Mouse (Mus musculus) adrenal gland, postnatal 10 days (tissue): Measurements from ENCODE around the gene Inava. TPM values are rescaled to one million over a fixed set of nuclear protein-coding genes. Genes with fewer than 3 reads are reported as not detected.

Experiments
- DNase-seq: peaks from one replicate; pipeline ENCODE4 v3.0.0; 2021; ENCODE audit warnings: mixed read lengths
- long read RNA-seq, 2 experiments: library from polyadenylated mRNA; stranded (forward); transcript quantifications; one replicate each; pipeline ENCODE4 v2.0.0; 2021
- total RNA-seq, 2 experiments: library from RNA; stranded (reverse); gene quantifications; 2 replicates each; pipeline ENCODE4 v1.2.3; 2021

The Inava gene
- under 1 TPM in 1 of 2 experiments, not detected in 1; 0.30 TPM for total RNA-seq
- long read RNA-seq, experiment 1 = 0 reads
- long read RNA-seq, experiment 2, partial matches to known transcripts = 1 of 3 reads
- long read RNA-seq, experiment 2, other reads (novel, unspliced or antisense) = 2 of 3 reads

DNA sequence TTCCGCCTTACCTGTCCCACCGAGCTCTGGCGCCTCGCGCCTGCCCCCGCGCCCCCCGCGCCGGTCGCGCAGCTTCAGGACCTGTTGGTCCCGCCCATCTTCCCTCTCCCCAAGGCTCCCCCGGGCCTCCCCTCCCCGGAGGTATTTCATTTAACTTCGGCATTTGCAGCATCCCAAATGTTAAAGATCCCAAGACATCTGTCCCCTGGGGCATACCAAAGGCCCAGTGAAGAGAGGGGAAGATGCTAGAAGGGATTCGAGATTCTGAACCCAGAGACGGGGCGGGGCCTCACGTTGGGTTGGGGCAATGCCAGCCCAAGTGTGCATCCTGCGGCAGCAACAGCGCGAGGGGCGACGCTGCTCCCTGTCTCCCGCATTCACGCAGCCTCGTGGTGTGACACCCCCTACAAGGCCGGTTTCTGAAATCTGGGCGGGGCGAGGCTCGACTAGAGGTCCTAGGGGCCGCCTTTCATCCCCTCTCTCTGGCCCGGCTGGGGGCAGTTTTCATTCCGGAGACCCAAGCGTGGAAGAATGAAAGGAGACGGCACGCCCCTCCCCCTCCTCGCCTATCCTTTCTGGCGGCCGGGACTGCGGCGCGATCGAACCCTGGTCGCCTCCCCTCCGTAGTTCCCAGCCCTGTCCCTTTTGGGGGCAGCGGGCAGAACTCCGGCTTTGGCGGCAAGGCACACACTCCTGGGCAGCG lies at the start of gene Inava:
Inava (minus strand) TSS at position 373 of the 703 bp plus-strand sequence.
- DNase-seq = peak; percentile 33

- no peak for DNase-seq
Measured at GRCm38 (mm10) chr1:136277366-136277765, 43.3 kb upstream of the Inava start.

DNA sequence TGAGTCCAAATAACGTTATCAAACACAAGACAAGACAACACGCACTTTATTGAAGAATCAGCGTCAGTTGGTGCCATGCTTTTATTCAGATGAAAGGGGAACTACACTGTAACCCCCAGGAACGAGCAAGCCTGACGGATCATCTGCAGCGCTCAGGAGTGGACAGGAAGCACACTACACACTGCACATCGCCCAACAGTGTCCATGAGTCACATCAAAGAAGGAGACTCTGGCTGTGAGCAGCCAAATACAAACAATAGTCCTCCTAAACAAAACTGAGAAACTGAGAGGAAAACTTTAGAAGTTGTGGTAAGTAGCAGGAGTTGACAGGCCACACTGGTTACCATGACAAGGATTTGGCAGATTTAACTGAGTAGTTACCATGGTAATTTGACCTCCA lies 34.2 kb upstream of the Inava start:
- DNase-seq = no peak

- DNase-seq = no peak
Measured at GRCm38 (mm10) chr1:136266127-136266526, 32.1 kb upstream of the Inava start.

- no peak for DNase-seq
Measured at GRCm38 (mm10) chr1:136263355-136263754, 29.3 kb upstream of the Inava start.

DNA sequence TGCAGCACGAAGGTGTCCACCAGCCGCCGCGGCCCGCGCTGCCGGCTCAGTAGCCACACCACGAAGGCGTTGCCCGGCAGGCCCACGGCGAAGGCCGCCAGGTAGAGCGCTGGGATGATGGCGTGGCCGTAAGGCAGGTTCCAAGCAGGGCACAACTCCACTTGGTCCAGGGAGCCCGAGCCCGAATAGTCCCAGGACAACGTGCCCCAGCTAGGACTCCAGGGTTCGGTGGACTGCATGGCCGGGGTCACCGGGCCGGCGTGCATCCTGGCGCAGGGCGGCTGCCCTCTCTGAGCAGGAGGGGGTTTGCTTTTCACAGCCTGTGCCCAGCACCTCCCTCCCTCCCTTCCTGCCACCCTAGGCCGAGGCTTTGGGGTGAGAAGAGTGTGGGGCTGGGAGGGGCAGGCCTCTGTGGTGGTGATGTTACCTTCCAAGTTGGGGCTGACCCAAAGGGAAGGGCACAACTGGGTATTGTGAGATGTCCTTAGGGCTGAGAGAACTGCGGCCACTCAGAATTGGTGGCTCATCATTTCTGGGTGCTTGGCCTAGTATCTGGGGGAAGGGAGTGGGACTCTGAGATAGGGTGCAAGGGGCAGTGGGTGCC lies 26.7 kb upstream of the Inava start, which contains the start of gene Gpr25:
Gpr25 (minus strand) TSS at position 239 of the 604 bp plus-strand sequence.
- no peak for DNase-seq

- DNase-seq = peak; percentile 70
Measured at GRCm38 (mm10) chr1:136259893-136260634, 26.0 kb upstream of the Inava start.

DNA sequence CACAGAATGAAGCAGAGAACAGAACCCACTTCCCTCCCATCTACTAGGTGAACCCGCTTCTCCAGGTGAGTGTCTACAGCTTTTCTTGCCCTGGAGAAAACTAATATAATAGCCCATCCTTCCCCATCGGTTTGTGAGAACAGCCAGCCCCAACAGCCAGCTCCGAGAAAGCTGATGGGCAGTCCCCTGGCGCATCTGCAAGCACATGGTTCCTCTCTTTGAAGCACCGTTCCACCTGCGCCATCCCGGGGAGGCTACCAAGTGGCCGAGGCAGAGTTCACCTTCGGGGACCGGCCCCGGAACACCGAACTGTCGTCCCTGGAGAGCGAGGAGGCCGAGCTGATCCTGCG lies 25.5 kb upstream of the Inava start:
- DNase-seq = no peak

DNA sequence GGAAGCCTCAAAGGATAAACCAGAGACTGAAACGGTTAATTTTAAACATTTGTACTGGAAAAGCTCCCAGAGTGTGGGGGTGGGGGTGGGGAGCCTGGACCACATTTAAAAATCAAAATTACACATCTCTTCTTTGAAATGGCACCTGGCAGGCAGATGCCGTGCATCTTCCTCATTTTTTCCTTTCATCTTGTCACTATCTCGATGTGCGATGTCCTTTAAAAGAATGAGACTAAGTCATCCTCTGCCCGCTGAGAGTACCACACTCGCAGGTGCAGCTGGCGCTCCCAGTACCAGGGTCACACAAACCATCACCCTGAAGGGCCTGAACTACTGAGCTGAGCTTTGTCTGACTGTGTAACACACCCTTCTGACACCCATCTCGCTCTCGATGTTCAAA lies 24.4 kb upstream of the Inava start:
- no peak for DNase-seq

- DNase-seq = no peak
Measured at GRCm38 (mm10) chr1:136255657-136256056, 21.6 kb upstream of the Inava start.

- no peak for DNase-seq
Measured at GRCm38 (mm10) chr1:136255174-136255573, 21.1 kb upstream of the Inava start.

- no peak for DNase-seq
Measured at GRCm38 (mm10) chr1:136254503-136255065, 20.5 kb upstream of the Inava start.

- no peak for DNase-seq
Measured at GRCm38 (mm10) chr1:136253472-136253871, 19.4 kb upstream of the Inava start.

- DNase-seq = no peak
Measured at GRCm38 (mm10) chr1:136249662-136250061, 15.6 kb upstream of the Inava start.

DNA sequence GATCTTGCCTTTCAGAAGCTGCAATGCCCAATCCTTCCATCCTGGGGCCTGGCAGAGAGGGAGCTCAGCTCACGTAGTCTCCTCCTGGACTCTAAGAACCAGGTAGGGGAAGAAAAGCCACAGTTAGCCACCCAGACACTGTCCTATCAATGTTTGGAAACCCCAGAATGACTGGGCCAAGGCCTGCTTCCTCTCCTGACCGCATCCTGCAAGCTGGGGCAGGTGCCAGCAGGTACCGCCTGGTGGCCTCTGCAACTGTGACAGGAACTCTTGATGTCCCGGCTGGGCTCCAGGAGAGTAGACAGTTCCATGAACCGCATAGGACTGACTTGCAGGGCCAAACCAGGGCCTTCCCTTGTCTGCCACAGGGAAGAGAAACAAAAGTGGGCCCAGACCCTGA lies 13.3 kb upstream of the Inava start:
- DNase-seq = no peak

- no peak for DNase-seq
Measured at GRCm38 (mm10) chr1:136244469-136244868, 10.4 kb upstream of the Inava start.

- no peak for DNase-seq
Measured at GRCm38 (mm10) chr1:136241801-136242200, 7.7 kb upstream of the Inava start.

DNA sequence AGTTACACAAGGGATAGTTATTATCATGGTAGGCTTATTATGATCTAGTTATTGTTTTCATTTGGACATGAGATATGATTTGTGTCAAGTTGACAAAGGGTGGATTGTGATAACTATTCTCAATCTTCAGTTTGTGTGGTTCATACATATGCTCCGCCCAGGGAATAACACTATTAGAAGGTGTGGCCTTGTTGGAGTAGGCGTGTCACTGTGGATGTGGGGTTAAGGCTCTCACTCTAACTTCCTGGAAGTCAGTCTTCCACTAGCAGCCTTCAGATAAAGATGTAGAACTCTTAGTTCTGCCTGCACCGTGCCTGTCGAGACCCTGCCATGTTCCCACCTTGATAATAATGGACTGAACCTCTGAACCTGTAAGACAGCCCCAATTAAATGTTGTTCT lies 4.4 kb upstream of the Inava start:
- DNase-seq = no peak

DNA sequence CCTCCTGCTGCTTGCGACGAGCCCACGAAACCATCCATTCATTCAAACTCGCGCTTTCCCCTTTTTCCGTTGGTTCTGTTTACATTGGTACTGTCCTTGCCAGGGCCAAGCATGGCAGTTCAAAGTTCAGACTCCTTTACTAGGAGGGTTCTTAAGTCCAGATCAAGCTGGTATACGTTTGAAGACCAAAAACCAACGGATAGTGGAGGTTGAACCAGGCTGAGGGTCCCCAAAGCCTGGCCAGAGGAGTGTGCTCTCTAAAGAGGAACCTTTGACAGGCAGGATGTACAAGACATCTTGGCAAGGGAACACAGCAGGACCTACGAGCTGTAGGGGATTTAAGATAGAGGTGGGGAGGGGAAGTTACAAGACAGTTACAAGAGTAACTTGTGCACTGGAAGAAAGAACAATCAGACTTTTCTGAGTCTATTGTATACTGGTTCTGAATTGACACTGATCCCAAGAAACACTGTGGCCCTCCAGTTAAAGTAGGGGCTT lies 580 bp upstream of the Inava start:
- no peak for DNase-seq

- no peak for DNase-seq
Measured at GRCm38 (mm10) chr1:136232986-136233790, 876 bp downstream of the Inava start.

GRCm38 (mm10) chr1:136232285-136232926 lies 1.7 kb downstream of the Inava start:
- no peak for DNase-seq
